Mouse (Mus musculus) bone marrow macrophage, adult 2 months (primary cell): ENCODE results near the gene Kcnk18.

Experiments used
- CTCF ChIP-seq: IDR thresholded peaks from 2 replicates; pipeline ENCODE4 v1.5.1; 2012; ENCODE audit warnings: low read depth, mild to moderate bottlenecking, low read length, moderate library complexity
- POLR2A ChIP-seq: IDR thresholded peaks from 2 replicates; pipeline ENCODE4 v1.6.1; 2012; ENCODE audit warnings: mild to moderate bottlenecking, low read depth, low read length, borderline replicate concordance

GRCm38 (mm10) chr19:59267417-59267963, 48.5 kb downstream of the Kcnk18 start:
- TF ChIP-seq CTCF (no peak), POLR2A (no peak)
